Mouse (Mus musculus): Measurements from ENCODE around the gene Ormdl3. TPM values are rescaled to one million over a fixed set of nuclear protein-coding genes. Genes with fewer than 3 reads are reported as not detected.
A peak's percentile ranks its signal among the peaks of the same experiment; 100 is the strongest.

Gene Ormdl3
- polyA plus RNA-seq, 1 experiment from 2014 or later = 69.4 TPM

DNA sequence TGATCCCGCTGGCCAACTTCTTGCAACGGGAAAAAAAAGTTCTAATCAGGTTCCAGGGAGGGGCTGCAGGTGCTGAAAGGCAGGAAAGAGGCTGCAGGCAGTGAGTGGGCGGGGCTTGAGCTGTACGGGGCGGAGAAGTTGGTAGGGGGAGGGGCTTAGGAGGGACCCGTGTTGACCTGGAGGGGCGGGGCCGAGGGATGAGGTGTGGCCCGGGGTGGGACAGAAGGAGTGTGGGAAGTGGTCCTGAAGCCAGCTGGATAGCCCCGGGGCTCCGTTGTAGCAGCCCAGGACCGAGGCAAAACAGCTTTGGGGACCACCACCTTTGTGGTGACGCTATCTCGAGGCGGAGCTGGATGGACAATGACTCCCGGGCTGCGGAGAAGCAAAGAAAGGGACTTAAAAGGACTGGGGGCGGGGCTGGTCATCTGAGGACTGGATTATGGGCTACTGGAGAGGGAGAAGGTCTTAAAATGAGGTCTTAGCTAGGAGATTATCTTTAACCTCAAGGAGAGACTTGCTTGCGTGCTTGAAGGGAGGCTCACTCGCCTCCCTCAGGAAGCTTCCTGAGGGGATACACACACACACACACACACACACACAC lies 15.0 kb upstream of the Ormdl3 start:
- Histone ChIP-seq H3K9ac (no peak overlapping the region), H3K36me3 (no peaks in the 10 kb centered on the region), H3K27ac (no peak overlapping the region), H3K9me3 (no peaks in the 10 kb centered on the region), H3K4me3 (peak overlapping the region; percentile 24), H3K4me1 (peaks cover 12% of the 10 kb centered on the region; the same call in 1 of the 2 replicates), H3K4me2 (peak overlapping the region; percentile 44), H3K27me3 (peaks cover 63% of the 10 kb centered on the region)
- 3% methylated on average over 20 of the region's 20 CpGs for WGBS
- no peak for ATAC-seq (ENCODE audit: insufficient number of reproducible peaks, insufficient read depth, low FRiP score, low TSS enrichment, low read depth)

DNA sequence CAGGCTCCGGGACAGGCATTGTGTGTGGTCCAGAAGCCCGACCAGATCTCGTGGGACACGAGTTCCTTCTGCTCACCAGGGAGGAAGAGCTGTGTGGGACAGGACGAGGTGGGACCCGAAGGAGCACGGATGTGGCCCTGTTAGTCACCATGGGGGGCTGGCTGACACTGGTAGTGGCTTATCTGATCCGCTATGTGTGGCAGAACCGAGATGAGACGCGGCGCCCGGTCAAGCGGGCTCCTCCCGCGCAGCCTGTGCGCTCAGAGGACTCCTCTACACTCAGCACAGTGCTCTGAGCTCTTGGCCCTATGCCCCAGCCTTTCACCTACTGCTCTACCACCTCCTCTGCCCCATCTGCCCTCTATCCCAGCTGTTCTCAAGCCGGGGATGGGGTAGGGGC lies 12.1 kb upstream of the Ormdl3 start:
- 45% methylated on average over 18 of the region's 18 CpGs for WGBS
- Histone ChIP-seq H3K27me3 (peaks cover 61% of the 10 kb centered on the region), H3K36me3 (no peaks in the 10 kb centered on the region), H3K4me1 (peaks cover 12% of the 10 kb centered on the region; the same call in 1 of the 2 replicates), H3K4me3 (no peak overlapping the region), H3K9ac (no peak overlapping the region), H3K9me3 (no peaks in the 10 kb centered on the region), H3K27ac (no peak overlapping the region), H3K4me2 (no peak overlapping the region)
- ATAC-seq (ENCODE audit: insufficient number of reproducible peaks, insufficient read depth, low FRiP score, low TSS enrichment, low read depth) = no peak

DNA sequence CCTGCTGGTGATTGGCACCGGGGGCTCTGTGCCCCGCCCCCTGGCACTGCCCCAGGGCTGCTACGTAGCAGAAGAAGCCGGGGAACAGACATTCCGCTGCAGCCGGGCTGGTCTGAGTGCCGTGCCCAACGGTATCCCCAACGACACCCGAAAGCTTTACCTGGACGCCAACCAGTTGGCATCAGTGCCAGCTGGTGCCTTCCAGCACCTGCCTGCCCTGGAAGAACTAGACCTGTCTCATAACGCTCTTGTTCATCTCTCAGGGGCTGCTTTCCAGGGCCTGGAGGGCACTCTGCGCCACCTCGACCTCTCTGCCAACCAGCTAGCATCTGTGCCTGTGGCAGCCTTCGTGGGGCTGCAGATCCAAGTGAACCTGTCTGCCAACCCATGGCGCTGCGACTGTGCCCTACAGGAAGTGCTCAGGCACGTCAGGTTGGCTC lies 11.7 kb upstream of the Ormdl3 start:
- H3K27me3 ChIP-seq = peaks cover 61% of the 10 kb centered on the region
- peaks cover 12% of the 10 kb centered on the region; the same call in 1 of the 2 replicates for H3K4me1 ChIP-seq
- no peak overlapping the region for H3K27ac ChIP-seq
- H3K9ac ChIP-seq = no peak overlapping the region
- H3K4me3 ChIP-seq = no peak overlapping the region
- ATAC-seq (ENCODE audit: insufficient number of reproducible peaks, insufficient read depth, low FRiP score, low TSS enrichment, low read depth) = no peak
- 62% methylated on average over 18 of the region's 18 CpGs for WGBS
- no peaks in the 10 kb centered on the region for H3K9me3 ChIP-seq
- H3K4me2 ChIP-seq = 0 out of 2 replicates have a peak overlapping the region, but pooled peaks have one; percentile 3
- H3K36me3 ChIP-seq = no peaks in the 10 kb centered on the region

DNA sequence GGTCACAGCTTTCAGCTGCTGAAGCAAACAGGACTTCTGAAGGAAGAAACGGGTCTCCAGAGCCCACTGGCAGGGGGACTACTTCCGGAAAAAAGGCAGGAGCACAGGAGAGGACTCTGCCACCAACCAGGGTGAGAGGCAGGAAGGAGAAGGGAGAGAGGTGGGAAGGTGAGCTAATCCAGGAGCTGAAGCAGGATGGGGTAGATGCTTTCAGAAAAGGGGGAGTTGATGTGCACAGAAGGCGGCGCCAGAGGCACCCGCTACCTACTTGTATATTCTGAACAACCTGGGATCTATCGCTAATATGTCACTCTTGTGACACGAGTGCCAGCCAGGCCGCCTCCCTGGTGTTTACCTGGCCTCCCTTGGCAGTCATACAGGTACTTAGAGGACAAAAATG lies 10.8 kb upstream of the Ormdl3 start, which contains the start of gene Lrrc3c:
TSS of gene Lrrc3c (plus strand) at position 301 of the 400 bp plus-strand sequence.
- WGBS = 79% methylated on average over 8 of the region's 8 CpGs
- Histone ChIP-seq H3K4me1 (peaks cover 12% of the 10 kb centered on the region; the same call in 1 of the 2 replicates), H3K9ac (0 out of 2 replicates have a peak within 1 kb of the TSS, but pooled peaks have one; percentile 44), H3K36me3 (no peaks in the 10 kb centered on the region), H3K9me3 (no peaks in the 10 kb centered on the region), H3K27me3 (peaks cover 56% of the 10 kb centered on the region), H3K4me3 (no peak within 1 kb of the TSS), H3K4me2 (0 out of 2 replicates have a peak within 1 kb of the TSS, but pooled peaks have one; percentile 3), H3K27ac (no peak within 1 kb of the TSS)
- ATAC-seq (ENCODE audit: insufficient number of reproducible peaks, insufficient read depth, low FRiP score, low TSS enrichment, low read depth) = no peak

DNA sequence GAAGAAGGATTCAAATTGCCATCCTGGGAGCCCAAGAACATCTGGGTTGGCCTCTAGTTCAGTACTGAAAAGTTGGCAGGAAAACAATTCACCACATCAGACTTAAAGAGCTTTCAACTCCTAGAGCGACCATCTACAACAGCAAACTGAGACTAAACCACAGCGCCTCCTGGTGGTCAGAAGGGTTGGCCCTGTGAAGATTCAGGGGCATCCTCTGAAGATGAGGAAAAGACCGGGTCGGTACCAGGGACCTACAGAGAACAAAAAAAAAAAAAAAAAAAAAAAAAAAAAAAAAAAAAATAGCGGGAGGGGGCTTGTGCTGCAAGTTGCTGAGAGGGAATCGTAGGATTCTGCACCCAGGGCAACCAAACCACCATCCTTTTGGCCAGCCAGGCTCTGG lies 10.2 kb upstream of the Ormdl3 start:
- no peak overlapping the region for H3K4me3 ChIP-seq
- no peaks in the 10 kb centered on the region for H3K9me3 ChIP-seq
- no peak overlapping the region for H3K27ac ChIP-seq
- ATAC-seq (ENCODE audit: insufficient number of reproducible peaks, insufficient read depth, low FRiP score, low TSS enrichment, low read depth) = no peak
- 0 out of 2 replicates have a peak overlapping the region, but pooled peaks have one; percentile 44 for H3K9ac ChIP-seq
- peaks cover 12% of the 10 kb centered on the region; the same call in 1 of the 2 replicates for H3K4me1 ChIP-seq
- H3K27me3 ChIP-seq = peaks cover 50% of the 10 kb centered on the region
- 30% methylated on average over 6 of the region's 6 CpGs for WGBS
- no peaks in the 10 kb centered on the region for H3K36me3 ChIP-seq
- H3K4me2 ChIP-seq = no peak overlapping the region

DNA sequence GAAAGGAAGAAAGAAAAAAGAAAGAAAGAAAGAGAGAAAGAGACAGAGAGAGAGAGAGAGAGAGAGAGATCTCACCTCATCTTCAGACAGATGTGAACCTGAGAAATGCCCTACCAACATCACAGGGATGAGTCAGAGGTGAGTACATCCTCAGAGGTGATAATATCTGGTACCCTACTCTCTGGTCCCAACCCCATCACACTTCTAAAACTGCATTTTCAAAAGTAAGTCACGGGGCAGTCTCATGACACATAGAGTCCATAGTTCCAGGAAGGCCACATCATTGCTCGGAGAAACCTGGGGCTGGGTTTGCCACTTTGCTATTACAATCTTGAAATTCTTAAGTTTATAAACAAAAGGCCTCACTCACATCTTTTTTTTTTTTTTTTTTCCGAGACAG lies 8.8 kb upstream of the Ormdl3 start:
- 0 out of 2 replicates have a peak, but pooled peaks cover 7% of the 10 kb centered on the region for H3K4me1 ChIP-seq
- H3K4me3 ChIP-seq = no peak overlapping the region
- 75% methylated on average over 3 of the region's 3 CpGs for WGBS
- H3K9ac ChIP-seq = no peak overlapping the region
- H3K27ac ChIP-seq = no peak overlapping the region
- H3K27me3 ChIP-seq = peaks cover 40% of the 10 kb centered on the region
- ATAC-seq (ENCODE audit: insufficient number of reproducible peaks, insufficient read depth, low FRiP score, low TSS enrichment, low read depth) = no peak
- no peaks in the 10 kb centered on the region for H3K36me3 ChIP-seq
- no peaks in the 10 kb centered on the region for H3K9me3 ChIP-seq
- no peak overlapping the region for H3K4me2 ChIP-seq

DNA sequence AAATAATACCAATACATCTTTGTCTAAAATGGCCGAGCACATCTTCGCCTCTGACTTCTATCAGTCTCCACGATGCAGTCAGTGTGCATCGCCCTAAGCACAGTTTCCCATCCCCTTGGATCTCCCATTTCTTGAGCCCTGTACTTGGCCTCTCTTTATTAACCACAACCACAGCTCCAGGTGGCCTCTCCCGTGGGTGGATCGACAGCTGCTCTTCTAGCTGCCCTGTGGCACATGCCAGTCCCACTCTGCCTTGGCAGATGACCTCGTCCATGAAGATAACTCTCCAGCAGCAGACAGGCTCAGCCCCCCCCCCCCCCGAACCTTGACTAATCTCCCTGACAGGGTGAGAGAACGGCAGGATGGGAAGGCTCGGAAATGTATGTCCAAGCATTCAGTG lies 8.3 kb upstream of the Ormdl3 start:
- WGBS = 75% methylated on average over 10 of the region's 10 CpGs
- Histone ChIP-seq H3K27me3 (peaks cover 35% of the 10 kb centered on the region), H3K9ac (no peak overlapping the region), H3K27ac (no peak overlapping the region), H3K36me3 (no peaks in the 10 kb centered on the region), H3K9me3 (no peaks in the 10 kb centered on the region), H3K4me1 (0 out of 2 replicates have a peak, but pooled peaks cover 7% of the 10 kb centered on the region), H3K4me2 (no peak overlapping the region), H3K4me3 (no peak overlapping the region)
- ATAC-seq (ENCODE audit: insufficient number of reproducible peaks, insufficient read depth, low FRiP score, low TSS enrichment, low read depth) = no peak

DNA sequence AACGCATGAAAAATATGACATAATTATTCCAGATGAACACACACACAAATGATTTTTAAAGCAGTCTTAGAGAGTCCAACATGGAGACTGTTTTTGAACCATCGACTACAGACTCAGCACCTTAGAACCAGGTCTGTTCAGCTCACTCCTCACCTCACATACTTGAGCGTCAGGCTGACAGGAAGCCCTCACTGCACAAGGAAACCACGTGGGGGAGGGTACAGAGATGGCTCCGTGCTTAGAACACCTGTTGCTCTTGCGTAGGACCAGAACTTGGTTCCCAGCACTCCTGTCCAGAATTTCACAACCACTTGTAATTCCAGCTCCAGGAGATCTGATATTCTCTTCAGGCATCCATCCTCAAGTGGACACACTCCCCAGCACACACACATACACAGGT lies 7.9 kb upstream of the Ormdl3 start:
- H3K9me3 ChIP-seq = no peaks in the 10 kb centered on the region
- no peak for ATAC-seq (ENCODE audit: insufficient number of reproducible peaks, insufficient read depth, low FRiP score, low TSS enrichment, low read depth)
- H3K27me3 ChIP-seq = peaks cover 31% of the 10 kb centered on the region
- no peak overlapping the region for H3K4me3 ChIP-seq
- WGBS = 76% methylated on average over 6 of the region's 6 CpGs
- no peak overlapping the region for H3K4me2 ChIP-seq
- H3K36me3 ChIP-seq = no peaks in the 10 kb centered on the region
- 0 out of 2 replicates have a peak, but pooled peaks cover 7% of the 10 kb centered on the region for H3K4me1 ChIP-seq
- no peak overlapping the region for H3K9ac ChIP-seq
- H3K27ac ChIP-seq = no peak overlapping the region

DNA sequence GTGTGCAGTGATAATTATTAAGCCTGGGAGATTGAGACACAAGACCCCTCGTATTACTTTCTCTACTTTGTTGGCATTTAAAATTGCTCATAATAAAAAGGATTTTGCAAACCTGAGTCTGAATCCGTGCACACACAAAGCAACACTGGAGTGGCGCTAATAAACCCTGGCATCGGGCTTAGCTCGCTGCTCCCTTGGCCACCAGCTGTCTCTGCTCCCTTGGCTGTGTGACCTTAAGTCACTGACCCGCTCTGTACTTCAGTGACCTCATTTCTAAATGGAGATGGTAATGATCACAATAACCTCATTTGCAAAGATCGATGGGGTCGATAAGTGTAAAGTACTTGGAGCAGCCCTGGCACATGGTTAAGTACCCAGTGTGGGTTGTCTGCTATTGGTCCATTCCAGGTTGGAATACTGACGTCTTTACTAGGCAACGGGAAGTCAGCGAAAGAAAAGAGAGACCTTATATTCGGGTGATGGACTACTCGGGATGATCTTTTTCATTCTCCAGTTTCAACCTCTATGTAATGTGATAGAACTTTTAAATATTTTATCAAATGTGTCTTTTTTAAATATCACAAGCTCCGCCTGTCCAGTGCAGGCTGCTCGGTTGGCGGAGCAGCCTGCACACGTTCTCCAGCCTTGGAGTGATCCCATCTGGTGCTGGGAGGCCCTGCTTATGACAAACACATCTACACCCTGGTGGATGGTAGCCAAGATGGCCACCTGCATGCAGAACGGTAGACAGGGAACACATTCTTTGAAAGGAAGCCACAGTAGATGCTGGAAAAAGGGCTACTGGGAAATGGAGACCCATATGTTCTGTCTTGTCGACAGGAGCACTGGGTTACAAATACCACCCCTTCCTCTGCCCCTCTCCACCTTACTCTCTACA lies 3.6 kb upstream of the Ormdl3 start:
- Histone ChIP-seq H3K27ac (no peak overlapping the region), H3K4me1 (peaks cover 21% of the 10 kb centered on the region), H3K36me3 (no peaks in the 10 kb centered on the region), H3K4me3 (no peak overlapping the region), H3K9me3 (no peaks in the 10 kb centered on the region), H3K4me2 (no peak overlapping the region), H3K9ac (no peak overlapping the region), H3K27me3 (peaks cover 4% of the 10 kb centered on the region; the same call in 1 of the 2 replicates)
- ATAC-seq (ENCODE audit: insufficient number of reproducible peaks, insufficient read depth, low FRiP score, low TSS enrichment, low read depth) = no peak
- 74% methylated on average over 19 of the region's 19 CpGs for WGBS

DNA sequence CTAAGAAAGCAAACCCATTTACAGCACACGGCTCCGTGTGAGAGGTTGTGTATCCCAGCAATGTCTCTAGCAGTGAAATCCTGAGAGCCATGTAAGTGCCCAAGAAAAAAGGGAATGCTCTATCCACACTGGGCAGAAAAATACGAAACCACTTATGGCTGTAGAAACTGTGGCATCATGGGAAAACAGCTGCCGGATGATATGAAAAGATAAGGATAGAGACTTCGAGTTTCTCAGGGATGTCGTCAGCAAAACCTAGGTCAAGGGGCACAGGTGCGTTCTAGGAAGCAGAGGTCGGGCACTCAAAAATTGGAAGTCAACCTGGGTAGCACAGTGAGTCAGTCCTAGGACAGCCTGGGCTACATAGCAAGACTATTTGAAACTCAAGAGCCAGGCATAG lies 2.1 kb upstream of the Ormdl3 start:
- Histone ChIP-seq H3K4me3 (no peak overlapping the region), H3K4me2 (no peak overlapping the region), H3K9ac (no peak overlapping the region), H3K27ac (no peak overlapping the region), H3K4me1 (peaks cover 33% of the 10 kb centered on the region), H3K36me3 (no peaks in the 10 kb centered on the region), H3K9me3 (no peaks in the 10 kb centered on the region), H3K27me3 (peaks cover 4% of the 10 kb centered on the region; the same call in 1 of the 2 replicates)
- ATAC-seq (ENCODE audit: insufficient number of reproducible peaks, insufficient read depth, low FRiP score, low TSS enrichment, low read depth) = no peak
- WGBS = 73% methylated on average over 8 of the region's 8 CpGs

DNA sequence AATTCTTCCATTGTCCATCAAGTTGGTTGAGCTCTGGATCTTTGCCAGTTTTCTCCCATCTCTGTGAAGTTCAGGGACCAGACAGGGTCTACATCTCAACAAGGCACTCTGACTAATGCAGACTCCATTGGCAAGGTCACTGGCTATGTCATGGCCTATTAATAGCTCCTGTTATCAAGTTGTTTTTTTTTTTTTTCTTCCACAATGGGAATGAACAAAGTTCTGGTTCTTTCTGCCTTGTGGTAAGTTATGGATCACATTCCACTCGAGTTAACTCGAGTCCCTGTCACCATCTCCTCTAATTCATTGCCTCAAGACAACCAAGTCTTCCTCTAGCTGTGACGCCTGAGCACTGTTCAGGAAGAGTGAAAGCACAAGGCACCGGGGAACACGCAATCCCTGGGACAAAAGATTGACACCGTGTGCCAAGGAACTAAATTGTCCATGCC lies 1.7 kb upstream of the Ormdl3 start:
- Histone ChIP-seq H3K4me2 (peak overlapping the region; percentile 88), H3K4me3 (no peak overlapping the region), H3K27ac (no peak overlapping the region)

More for the DNA sequence above, 1.7 kb upstream of the Ormdl3 start:
- no peaks in the 10 kb centered on the region for H3K9me3 ChIP-seq
- 52% methylated on average over 6 of the region's 6 CpGs for WGBS
- peaks cover 33% of the 10 kb centered on the region for H3K4me1 ChIP-seq
- no peak overlapping the region for H3K9ac ChIP-seq
- H3K36me3 ChIP-seq = peaks cover 4% of the 10 kb centered on the region; the same call in 1 of the 2 replicates
- peaks cover 4% of the 10 kb centered on the region; the same call in 1 of the 2 replicates for H3K27me3 ChIP-seq
- no peak for ATAC-seq (ENCODE audit: insufficient number of reproducible peaks, insufficient read depth, low FRiP score, low TSS enrichment, low read depth)
